Mouse (Mus musculus) cerebellum, postnatal 4 days (tissue): Measurements from ENCODE around the gene Vamp5.

Source experiments
- DNase-seq, 2 experiments: peaks; one replicate each; pipeline ENCODE4 v3.0.0; 2022; ENCODE audit warnings: low spot score in 2 of 2, mixed read lengths in 1 of 2

The Vamp5 gene

DNA sequence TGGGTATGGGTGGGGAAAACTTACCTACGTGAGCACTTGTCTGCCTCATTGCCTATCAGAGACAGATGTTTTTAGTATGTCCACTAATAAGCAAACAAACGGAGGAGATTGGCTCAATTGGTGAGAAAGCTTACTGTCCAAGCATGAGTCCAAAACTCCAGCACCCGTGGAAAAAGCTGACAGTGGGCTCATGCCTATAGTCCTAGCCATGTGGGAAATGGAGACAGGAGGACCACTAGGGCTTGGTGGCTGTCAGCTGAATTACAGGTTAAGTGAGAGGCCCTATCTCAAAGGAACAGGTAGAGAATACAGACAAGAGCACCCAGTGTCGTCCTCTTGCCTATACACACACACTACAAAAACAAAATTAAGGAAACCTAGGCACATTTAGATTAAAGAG is 34.0 kb downstream of the Vamp5 start:
- DNase-seq = no peak

DNA sequence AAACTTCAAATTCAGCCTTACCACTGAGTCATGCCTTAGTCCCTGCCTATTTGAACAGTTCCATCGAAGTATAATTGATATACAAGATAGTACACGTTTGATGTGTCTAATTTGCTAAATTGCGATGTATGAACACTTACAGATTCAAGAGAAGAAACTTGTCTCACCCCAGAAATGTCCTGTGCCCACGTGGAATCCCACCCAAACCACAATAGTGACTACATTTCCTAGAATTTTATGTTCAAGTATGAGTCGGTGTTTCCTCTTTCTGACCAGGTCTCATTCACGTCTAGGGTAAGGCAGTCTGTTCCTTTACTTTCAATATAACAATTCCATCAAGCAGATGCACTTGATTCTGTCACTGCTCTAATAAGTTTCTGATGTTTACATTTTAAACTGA is 34.6 kb downstream of the Vamp5 start:
- no peak for DNase-seq

GRCm38 (mm10) chr6:72345074-72345567 is 35.1 kb downstream of the Vamp5 start, which contains the start of gene Usp39:
Gene Usp39 (minus strand): TSS chr6:72345184.
- DNase-seq = peak; percentile 81 to 89

DNA sequence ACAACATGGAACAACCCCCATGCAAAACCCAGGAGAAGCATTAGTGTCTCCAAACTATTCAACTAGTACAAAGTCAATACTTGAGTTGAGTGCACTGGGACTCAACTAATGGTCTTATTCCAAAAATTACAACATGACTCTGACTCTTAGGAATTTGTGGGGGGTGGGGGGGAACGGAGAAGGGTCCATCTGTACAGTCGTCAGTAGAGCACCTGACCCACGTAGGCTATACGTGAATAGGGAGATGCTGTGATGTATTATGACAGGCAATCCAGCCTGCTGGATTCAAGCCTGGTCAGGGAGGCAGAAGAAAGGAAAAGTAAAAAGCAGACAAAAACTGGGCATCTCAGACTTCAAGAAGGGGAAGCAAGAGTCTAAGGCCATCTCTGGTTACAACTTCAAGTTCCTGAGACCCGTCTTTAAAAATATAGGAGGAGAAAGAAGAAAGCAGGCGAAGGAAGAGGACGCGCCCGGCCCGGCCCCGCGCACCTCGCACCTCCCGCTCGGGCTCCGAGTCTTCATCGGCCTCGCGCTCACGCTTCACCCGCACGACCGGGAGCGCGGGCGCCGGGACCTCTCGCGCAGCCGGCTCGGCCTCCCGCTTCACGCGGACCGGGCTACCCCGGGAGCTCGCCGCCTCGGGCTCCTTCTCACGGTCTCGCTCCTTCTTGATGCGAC is 35.7 kb downstream of the Vamp5 start:
- DNase-seq = no peak

DNA sequence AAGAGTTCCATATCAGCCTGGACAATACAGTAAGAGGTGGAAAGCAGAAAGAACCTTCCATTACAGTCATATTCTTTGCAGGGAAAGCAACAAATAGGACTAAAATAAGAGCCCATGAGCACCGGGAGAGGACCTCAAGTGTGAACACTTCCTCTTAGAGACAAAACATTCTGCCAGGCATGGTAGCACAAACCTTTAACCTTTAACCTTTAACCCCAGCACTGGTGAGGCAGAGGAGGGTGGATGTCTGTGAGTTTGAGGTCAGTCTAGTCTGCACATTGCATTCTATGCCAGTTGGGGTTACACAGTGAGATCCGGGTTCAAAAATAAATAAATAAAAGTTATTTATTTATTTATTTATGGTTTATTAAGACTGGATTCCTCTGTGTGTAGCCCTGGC is 39.8 kb downstream of the Vamp5 start:
- DNase-seq = no peak

GRCm38 (mm10) chr6:72333111-72333510 is 47.2 kb downstream of the Vamp5 start:
- no peak for DNase-seq

GRCm38 (mm10) chr6:72330133-72330532 is 50.1 kb downstream of the Vamp5 start:
- no peak for DNase-seq

DNA sequence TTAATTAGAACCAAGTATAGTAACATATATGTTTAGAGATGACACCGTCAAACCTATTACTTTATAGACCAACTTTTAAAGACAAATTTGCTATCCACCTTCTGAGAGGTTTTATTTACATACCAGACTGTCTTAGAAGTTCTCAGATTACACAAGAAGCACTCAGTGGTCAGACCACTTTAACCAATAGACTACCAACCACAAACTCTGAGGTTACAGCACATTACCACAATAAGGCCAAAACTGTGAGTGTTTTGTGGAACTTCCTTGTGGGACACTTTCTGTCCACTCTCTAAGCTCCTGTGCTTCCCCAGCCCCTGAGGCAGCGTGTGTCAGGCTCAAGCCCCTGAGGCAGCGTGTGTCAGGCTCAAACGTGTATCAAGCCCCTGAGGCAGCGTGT is 51.2 kb downstream of the Vamp5 start:
- DNase-seq = no peak

- DNase-seq = no peak
Observed at GRCm38 (mm10) chr6:72326274-72326673, 54.0 kb downstream of the Vamp5 start.

DNA sequence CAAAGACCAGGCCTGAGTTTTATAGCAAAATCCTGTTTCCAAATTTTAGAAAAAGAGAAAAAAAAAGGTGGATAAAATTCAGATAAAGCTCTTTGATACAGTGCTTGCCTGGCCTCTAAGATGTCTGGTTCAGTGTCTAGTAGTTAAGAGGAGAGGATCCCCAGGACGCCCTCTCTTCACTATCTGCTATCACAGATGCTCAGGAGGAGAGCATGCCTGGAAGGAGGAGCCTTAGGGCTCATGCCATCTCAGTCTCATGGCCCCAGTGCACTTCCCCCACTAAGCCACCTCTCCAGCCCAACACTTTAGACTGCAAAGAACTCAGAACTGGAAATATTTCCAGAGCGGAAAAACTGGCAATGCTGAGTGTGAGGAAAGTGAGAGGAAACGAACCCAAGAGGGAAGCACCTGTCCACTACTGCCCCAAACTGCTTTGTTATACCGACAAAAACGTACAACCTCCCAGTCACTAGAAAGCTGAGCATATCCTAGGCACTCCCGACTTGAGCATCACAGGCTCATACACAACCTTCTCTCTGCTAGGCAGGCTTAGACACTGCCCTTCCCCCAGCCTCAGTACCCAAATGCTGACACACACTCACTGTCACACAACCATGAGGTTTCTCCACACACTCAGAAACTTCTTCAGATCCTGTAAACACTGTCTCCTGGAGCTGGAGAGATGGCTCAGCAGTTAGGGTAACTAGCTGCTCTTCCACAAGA is 56.3 kb downstream of the Vamp5 start:
- no peak for DNase-seq

- no peak for DNase-seq
Observed at GRCm38 (mm10) chr6:72322936-72323335, 57.3 kb downstream of the Vamp5 start.

GRCm38 (mm10) chr6:72319019-72319418 is 61.2 kb downstream of the Vamp5 start:
- DNase-seq = no peak
